Mouse (Mus musculus): ENCODE results near the gene Oas3.
"Not testable (repeated sequence)": the region's sequence is repeated elsewhere in the genome, so short reads cannot be mapped to it uniquely, and the experiment has no call there.

- TF ChIP-seq CTCF (IDR thresholded peaks at IDR 0.05; ENCODE audit: control insufficient read depth, insufficient read depth, insufficient read length); MAX (IDR thresholded peaks at IDR 0.05): not testable (repeated sequence)
Observed at GRCm38 (mm10) chr5:120798943-120799342, 21.5 kb upstream of the Oas3 start.

Data from C2C12 (cell line).